Mouse (Mus musculus) pancreas, adult 10 weeks (tissue): Measurements from ENCODE around the gene Gm8720. TPM values are rescaled to one million over a fixed set of nuclear protein-coding genes. Genes with fewer than 3 reads are reported as not detected.

ENCODE experiments used
- polyA plus RNA-seq: library from polyadenylated mRNA; stranded (reverse); fragments of 350-450 nt; fragmentation: Illumina TruSeq; extraction: RNeasy Lipid Tissue Mini Kit (QIAGEN cat#74804); gene quantifications from one replicate; pipeline ENCODE4 v1.2.3, GENCODE M21; 2015; ENCODE audit warnings: low read depth, low replicate concordance; ENCODE audit not compliant: insufficient read depth

The Gm8720 gene
- not detected for polyA plus RNA-seq

DNA sequence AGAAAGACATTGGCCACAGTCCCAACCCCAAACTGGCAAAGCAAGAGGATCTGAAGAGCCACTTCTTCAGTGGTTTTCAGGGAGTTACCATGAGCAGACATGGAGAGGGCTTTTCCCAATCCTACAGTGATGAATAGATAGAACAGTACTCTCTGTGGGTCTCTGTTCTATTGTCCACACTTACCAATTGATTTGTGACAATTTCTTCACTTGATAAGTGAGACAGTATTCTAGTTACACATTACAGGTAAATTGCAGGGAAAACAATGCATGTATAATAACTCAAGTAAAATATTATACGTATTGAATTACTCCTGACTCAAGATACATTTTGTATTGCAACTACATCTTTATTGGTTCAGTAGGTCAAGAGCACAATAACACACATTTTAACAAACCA is at the start of gene Gm8720:
Gene Gm8720 (minus strand): TSS at position 101 of the 400 bp plus-strand sequence.

DNA sequence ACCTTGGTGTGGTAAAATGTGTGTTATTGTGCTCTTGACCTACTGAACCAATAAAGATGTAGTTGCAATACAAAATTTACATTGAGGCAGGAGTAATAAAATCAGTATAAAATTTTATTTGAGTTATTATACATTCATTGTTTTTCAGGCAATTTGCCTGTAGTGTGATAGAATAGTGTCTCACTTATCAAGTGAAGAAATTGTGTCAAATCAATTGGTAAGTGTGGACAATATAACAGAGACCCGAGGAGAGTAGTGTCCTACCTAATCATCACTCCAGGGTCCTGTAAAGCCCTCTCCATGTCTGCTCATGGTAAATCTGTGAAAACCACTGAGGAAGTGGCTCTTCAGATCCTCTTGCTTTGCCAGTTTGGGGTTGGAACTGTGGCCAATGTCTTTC is 12.0 kb downstream of the Gm8720 start, which contains the start of gene Vmn1r163:
Gene Vmn1r163 (plus strand): TSS at position 301 of the 400 bp plus-strand sequence.

DNA sequence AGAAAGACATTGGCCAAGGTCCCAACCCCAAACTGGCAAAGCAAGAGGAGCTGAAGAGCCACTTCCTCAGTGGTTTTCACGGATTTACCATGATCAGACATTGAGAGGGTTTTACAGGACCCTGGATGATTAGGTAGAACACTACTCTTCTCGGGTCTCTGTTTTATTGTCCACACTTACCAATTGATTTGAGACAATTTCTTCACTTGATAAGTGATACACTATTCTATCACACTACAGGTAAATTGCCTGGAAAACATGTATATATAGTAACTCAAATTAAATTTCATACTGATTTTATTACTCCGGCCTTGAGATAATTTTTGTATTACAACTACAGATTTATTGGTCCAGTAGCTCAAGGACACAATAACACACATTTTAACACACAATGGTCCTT is 47.4 kb downstream of the Gm8720 start, which contains the start of gene Gm4216:
Gene Gm4216 (minus strand): TSS at position 101 of the 400 bp plus-strand sequence.

Other genes with a start within 250 kb of the Gm8720 start
- not detected for gene Vmn1r159, start 223.9 kb downstream of the Gm8720 start, polyA plus RNA-seq
- gene Vmn1r160, start 196.2 kb downstream of the Gm8720 start, polyA plus RNA-seq = not detected
- gene Gm4214, start 82.8 kb downstream of the Gm8720 start, polyA plus RNA-seq = not detected
- not detected for gene Gm4216, start 47.5 kb downstream of the Gm8720 start, polyA plus RNA-seq
- not detected for gene Vmn1r163, start 11.9 kb downstream of the Gm8720 start, polyA plus RNA-seq
- gene Gm10662, start 77.0 kb upstream of the Gm8720 start, polyA plus RNA-seq = not detected
- not detected for gene Vmn1r165, start 149.9 kb upstream of the Gm8720 start, polyA plus RNA-seq
- not detected for gene Vmn1r166, start 184.2 kb upstream of the Gm8720 start, polyA plus RNA-seq
- not detected for gene Gm6902, start 211.4 kb upstream of the Gm8720 start, polyA plus RNA-seq
- not detected for gene Nlrp4e, start 233.7 kb upstream of the Gm8720 start, polyA plus RNA-seq